Mouse (Mus musculus): ENCODE results near the gene Smbd1.

DNA sequence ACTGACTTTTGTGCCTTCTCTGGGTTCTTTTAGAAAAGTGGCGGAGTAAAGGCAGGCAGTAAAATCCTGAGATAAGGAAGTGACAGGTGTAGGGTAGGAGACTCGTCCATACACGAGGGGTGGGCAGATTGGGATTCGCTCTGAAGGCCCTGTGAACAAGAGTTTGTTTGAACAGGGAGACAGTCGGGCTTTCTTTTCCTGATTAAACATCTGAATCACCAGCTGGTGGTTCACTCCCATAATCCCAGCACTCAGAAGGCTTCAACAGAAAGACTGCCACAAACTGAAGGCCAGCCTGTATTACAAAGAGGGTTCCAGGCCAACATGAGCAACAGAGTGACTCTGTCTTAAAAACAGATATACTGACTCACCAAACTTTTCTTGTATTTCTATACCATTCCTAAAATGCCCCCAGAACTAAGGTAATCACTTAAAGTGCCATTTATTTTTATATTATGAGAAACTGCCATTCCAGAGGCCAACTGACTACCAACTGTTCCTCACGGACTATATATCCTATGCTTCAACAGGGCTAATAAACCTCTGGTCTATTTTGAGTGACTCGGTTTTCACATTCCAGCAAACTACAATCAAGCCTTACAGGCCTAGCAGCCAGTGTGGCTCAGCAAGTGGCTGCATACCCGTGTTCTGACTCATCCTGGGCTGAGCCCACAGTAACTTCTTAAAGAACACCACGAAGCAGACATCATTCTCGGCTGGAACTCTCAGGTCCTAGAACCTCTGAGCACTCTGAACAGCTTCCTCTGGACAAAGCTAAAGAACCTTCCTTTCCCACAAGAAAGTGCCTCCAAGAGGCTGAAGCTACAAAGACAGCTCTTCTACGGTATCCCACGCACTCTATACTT, 48.7 kb upstream of the Smbd1 start:
- TF ChIP-seq CTCF (IDR thresholded peaks at IDR 0.05; ENCODE audit: low read depth, low read length): no peak
- no peak for TF ChIP-seq GATA1 (IDR thresholded peaks at IDR 0.05; ENCODE audit: borderline replicate concordance, low read length)

Data from G1E (cell line).